Mouse (Mus musculus) cerebellum, adult 2 months (tissue): ENCODE measurements around the gene Plppr2. TPM values are rescaled to one million over a fixed set of nuclear protein-coding genes. Genes with fewer than 3 reads are reported as not detected.
A peak's percentile ranks its signal among the peaks of the same experiment; 100 is the strongest.

Experiments used
- DNase-seq, 2 experiments: peaks; one replicate each; pipeline ENCODE4 v3.0.0; 2021
- H3K27ac ChIP-seq: fragments of 200-500 bp; 2 replicates; pipeline ENCODE4 v1.5.1; 2012; ENCODE audit warnings: low read length, control low read depth, inconsistent platforms; ENCODE audit not compliant: insufficient read depth
- H3K27me3 ChIP-seq: fragments of 200-500 bp; 2 replicates; pipeline ENCODE4 v1.6.1; 2012; ENCODE audit warnings: inconsistent platforms, mild to moderate bottlenecking, low read length, moderate library complexity; ENCODE audit not compliant: control insufficient read depth, insufficient read depth
- H3K4me1 ChIP-seq: fragments of 200-500 bp; 2 replicates; pipeline ENCODE4 v1.6.1; 2011; ENCODE audit warnings: low read length; ENCODE audit not compliant: control insufficient read depth, insufficient read depth
- H3K4me3 ChIP-seq: fragments of 200-500 bp; replicated peaks from 2 replicates; pipeline ENCODE3; 2011; ENCODE audit warnings: mild to moderate bottlenecking, low read depth, low read length, control low read depth; ENCODE audit not compliant: insufficient read depth
- CTCF ChIP-seq: fragments of 200-500 bp; IDR thresholded peaks from 2 replicates; pipeline ENCODE4 v1.5.1; 2011; ENCODE audit warnings: low read depth, mild to moderate bottlenecking, control low read depth, low read length, moderate library complexity, borderline replicate concordance; ENCODE audit not compliant: insufficient read depth
- POLR2A ChIP-seq: fragments of 200-500 bp; IDR thresholded peaks from 2 replicates; pipeline ENCODE4 v1.6.1; 2011; ENCODE audit warnings: low read length, control low read depth, borderline replicate concordance; ENCODE audit not compliant: insufficient read depth
- WGBS: fragments of 180-500 bp; shearing (Covaris S2); methylation state at CpG from one replicate; pipeline ENCODE4 v1.1.7; 2018; 5-methylcytosine and 5-hydroxymethylcytosine counted together
- polyA plus RNA-seq: library from polyadenylated mRNA; depleted of rRNA; stranded (reverse); fragments of >200 nt; gene quantifications from 2 replicates; pipeline ENCODE4 v1.2.3, GENCODE M21; 2012

Gene Plppr2
- polyA plus RNA-seq, 1 experiment: 97.5 TPM

DNA sequence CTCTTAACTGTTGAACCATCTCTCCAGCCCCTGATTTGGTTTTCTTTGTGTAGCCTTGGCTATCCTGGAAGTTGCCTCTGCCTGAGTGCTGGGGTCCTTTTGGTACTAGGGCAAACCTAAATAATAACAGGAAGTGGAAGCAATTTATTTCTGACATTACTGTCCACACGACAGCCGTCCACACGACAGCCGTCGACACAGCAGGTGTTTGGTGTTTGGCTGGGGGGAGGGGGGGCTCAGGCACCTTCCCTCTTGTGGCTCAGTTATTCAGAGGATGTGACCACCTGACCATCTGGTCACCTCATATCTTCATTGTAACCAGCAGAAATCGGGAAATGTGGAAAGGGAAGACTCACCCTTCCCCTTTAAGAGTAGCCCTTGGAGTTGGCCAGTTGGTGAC, 32.0 kb downstream of the Plppr2 start:
- Histone ChIP-seq H3K27me3 (no peaks in the 10 kb centered on the region), H3K4me3 (no peak overlapping the region), H3K27ac (0 out of 2 replicates have a peak overlapping the region, but pooled peaks have one; percentile 23), H3K4me1 (peaks cover 7% of the 10 kb centered on the region)
- WGBS: 9% methylated on average over 6 of the region's 6 CpGs
- no peak for TF ChIP-seq CTCF
- TF ChIP-seq POLR2A: no peak
- DNase-seq: no peak

- no peak overlapping the region for H3K4me3 ChIP-seq
- WGBS: 61% methylated on average over 4 of the region's 4 CpGs
- peaks cover 7% of the 10 kb centered on the region for H3K4me1 ChIP-seq
- no peak for TF ChIP-seq POLR2A
- no peak for TF ChIP-seq CTCF
- H3K27me3 ChIP-seq: no peaks in the 10 kb centered on the region
- peak overlapping the region; percentile 23; the same call in 1 of the 2 replicates for H3K27ac ChIP-seq
- no peak for DNase-seq
These were observed 32.5 kb downstream of the Plppr2 start for GRCm38 (mm10) chr9:21969304-21969703.

- WGBS: 44% methylated on average over 10 of the region's 10 CpGs
- Histone ChIP-seq H3K27me3 (no peaks in the 10 kb centered on the region), H3K4me3 (no peak overlapping the region), H3K4me1 (peaks cover 10% of the 10 kb centered on the region), H3K27ac (no peak overlapping the region)
- DNase-seq: no peak
- TF ChIP-seq POLR2A (no peak), CTCF (no peak)
These were observed 39.9 kb downstream of the Plppr2 start for GRCm38 (mm10) chr9:21976626-21977175.

DNA sequence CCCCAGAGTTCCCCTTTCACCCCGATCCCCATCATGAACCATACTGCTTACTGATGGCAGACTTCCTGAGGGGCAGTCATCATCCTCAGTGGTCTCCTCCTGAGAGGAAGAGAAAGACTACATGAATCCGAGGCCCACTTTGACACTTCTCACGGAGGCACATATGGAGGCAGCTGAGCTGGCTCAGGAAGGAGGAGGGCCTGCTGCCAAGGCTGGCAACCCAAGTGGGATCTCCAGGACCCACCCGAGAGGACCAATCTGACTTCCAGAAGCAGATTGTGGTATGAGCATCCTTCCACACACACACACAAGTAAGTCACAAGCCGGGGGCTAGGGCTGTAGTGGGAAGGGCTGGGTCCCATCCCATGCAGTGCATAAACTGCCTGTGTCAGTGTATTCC, 40.5 kb downstream of the Plppr2 start:
- no peak for DNase-seq
- no peaks in the 10 kb centered on the region for H3K27me3 ChIP-seq
- TF ChIP-seq CTCF (no peak), POLR2A (no peak)
- no peak overlapping the region for H3K4me3 ChIP-seq
- H3K4me1 ChIP-seq: peaks cover 10% of the 10 kb centered on the region
- WGBS: 13% methylated on average over 5 of the region's 5 CpGs
- no peak overlapping the region for H3K27ac ChIP-seq

DNA sequence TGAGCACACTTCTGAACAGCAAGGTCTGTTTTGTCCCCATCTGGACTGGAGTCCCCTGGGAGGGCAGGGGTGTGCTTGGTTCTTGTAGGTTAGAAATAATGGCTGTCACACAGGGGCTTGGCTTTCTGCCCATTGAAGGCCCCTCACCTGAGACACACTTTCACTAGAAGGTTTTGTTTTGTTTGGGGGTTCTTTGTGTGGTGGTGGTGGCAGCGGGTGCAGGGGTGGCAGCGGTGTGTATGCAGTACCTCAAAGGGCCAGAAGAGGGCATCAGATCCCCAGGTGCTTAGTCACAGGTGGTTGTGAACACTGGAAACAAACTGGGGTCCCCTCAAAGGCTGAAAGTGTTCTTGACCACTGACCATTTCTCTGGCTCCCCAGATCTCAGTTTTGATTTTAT, 41.1 kb downstream of the Plppr2 start:
- no peak overlapping the region for H3K4me3 ChIP-seq
- peaks cover 10% of the 10 kb centered on the region for H3K4me1 ChIP-seq
- DNase-seq: peak in 1 of 2 experiments; percentile 70
- 38% methylated on average over 2 of the region's 2 CpGs for WGBS
- no peaks in the 10 kb centered on the region for H3K27me3 ChIP-seq
- no peak overlapping the region for H3K27ac ChIP-seq
- peak; percentile 80 for TF ChIP-seq CTCF
- TF ChIP-seq POLR2A: no peak

GRCm38 (mm10) chr9:21978398-21979128, 41.7 kb downstream of the Plppr2 start:
- H3K27ac ChIP-seq: no peak overlapping the region
- DNase-seq: no peak
- H3K4me3 ChIP-seq: no peak overlapping the region
- no peaks in the 10 kb centered on the region for H3K27me3 ChIP-seq
- TF ChIP-seq CTCF: no peak
- no peak for TF ChIP-seq POLR2A
- peaks cover 10% of the 10 kb centered on the region for H3K4me1 ChIP-seq
- WGBS: 75% methylated on average over 4 of the region's 4 CpGs

- H3K27me3 ChIP-seq: no peaks in the 10 kb centered on the region
- H3K4me3 ChIP-seq: no peak overlapping the region
- H3K4me1 ChIP-seq: peaks cover 4% of the 10 kb centered on the region; the same call in 1 of the 2 replicates
- H3K27ac ChIP-seq: no peak overlapping the region
- DNase-seq: no peak
- TF ChIP-seq CTCF: no peak
- no peak for TF ChIP-seq POLR2A
- WGBS: 27% methylated on average over 3 of the region's 3 CpGs
These were observed 47.1 kb downstream of the Plppr2 start for GRCm38 (mm10) chr9:21983911-21984310.
